Mouse (Mus musculus): ENCODE measurements around the gene Tomm70a.

Gene Tomm70a

DNA sequence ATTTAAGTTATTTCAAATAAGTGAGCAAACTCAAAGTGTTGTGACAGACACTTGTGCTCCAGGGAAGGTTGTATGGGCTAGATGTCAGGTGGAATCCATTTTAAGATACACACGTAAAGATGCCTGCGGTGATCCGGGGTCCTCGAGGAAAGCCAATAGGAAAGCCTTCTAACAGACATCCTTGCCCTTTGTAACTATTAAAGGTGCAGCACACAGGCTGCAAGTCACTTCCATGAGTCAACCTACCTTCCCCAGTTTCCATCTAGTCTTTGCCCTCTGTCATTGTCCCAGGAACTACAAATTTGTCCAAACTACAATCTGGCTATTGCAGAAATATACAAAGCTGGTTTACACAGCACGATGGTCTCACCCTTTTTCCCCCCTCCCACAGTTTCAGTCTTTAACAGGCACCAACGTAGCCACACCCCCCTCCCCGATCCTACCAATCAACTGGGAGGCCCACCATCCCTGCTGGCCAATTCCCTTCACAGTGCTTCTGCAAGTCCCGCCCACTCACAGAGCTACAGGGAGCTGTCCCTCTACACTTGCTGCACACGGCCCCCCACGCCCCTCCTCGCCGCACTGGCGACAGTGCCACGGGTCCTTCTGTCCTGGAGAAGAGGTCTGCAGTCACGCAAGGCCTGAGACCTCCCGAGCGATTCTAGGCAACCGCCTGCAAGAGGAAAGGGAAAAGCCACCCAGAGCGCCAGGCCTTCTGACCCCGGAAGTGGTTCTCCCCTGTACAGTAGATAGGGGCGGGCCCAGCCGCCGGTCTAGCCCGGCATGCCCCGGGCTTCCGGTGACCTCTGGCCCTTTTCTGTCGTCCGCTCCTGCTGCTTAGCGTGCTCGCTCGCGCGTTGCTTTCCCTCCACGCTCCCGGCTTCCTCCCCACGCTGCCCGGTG, at the start of gene Tomm70a:
TSS of gene Tomm70a (plus strand) at position 791 of the 903 bp plus-strand sequence.
- DNase-seq (ENCODE audit: extremely low spot score, low read depth, low spot score): peak; percentile 95

- DNase-seq (ENCODE audit: extremely low spot score, low read depth, low spot score): no peak
Measured at GRCm38 (mm10) chr16:57075986-57076385, 45.5 kb upstream of the Tomm70a start.

DNA sequence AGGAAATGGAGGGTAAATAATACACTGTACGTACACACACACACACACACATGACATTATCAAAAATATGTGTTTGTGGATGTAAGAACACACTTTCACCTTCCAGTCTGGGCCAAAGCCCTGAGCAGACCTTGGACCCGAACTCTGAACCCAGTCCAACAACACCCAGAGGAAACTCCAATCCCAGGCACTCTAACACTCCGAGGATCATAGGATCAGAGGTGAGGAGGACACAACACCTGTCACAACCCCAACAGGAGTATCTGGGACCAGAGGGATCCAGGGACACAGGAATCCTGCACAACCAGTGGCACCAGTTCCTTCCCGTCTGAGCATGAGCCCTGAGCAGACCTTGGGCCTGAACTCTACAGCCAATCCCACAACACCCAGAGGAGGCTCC, 41.9 kb upstream of the Tomm70a start:
- no peak for DNase-seq (ENCODE audit: extremely low spot score, low read depth, low spot score)

- peak; percentile 12 for DNase-seq (ENCODE audit: extremely low spot score, low read depth, low spot score)
Measured at GRCm38 (mm10) chr16:57092460-57092859, 29.0 kb upstream of the Tomm70a start.

- no peak for DNase-seq (ENCODE audit: extremely low spot score, low read depth, low spot score)
Measured at GRCm38 (mm10) chr16:57092911-57093605, 28.4 kb upstream of the Tomm70a start.

DNA sequence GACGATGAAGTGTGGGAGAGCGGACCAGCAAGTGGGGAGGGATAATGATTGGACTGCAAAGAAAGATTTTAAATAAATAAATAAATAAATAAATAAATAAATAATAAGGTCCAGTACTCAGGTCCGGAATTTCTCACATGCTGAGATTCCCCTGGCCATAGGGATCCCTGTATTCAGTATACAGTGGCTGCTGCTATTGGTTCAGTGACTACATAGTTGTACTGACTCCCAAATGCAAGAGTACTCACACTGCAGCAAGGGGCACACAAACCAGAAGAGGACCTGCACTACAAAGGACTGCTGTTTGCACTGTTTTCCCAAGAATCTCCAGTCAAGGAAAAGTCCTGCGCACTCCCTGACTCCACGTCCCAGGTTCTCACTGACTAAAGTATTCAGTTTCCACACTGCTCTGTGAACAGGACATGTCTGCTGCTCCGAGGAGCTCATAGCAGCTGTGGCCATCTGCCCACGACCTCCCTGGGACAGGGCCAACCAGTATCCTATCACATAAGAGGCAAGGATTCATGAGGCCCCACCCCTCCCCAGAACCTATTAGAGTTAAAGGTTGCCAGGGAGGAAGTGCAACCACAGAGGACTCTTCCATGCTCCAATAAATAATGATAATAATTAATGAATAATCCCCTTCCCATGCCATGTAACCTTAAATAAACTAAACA, 22.9 kb upstream of the Tomm70a start:
- DNase-seq (ENCODE audit: extremely low spot score, low read depth, low spot score): no peak

DNA sequence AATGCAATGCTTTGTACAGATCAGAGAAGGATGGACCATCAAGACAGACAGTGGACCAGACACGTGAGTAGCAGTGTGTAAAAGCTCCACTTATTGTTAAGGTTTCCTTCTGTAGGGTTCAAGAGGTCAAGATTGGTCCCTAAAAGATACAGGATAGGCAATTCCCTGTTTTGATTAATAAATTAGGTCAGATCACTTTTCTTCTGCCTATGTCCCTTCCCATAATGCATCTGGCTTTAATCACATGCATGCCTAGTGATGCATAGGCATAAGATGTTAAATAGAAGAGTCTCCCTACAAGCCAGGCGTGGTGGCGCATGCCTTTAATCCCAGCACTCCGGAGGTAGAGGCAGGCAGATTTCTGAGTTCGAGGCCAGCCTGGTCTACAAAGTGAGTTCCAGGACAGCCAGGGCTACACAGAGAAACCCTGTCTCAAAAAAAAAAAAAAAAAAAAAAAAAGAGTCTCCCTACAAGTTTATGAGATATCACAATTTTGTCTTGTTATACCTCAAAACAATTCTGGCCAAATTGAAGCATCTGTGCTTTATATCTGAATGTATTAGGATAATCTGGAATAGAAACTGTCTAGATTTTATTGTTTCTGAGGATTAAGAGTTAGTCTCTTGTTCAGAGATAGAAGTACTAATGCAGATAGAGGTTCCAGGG, 21.8 kb upstream of the Tomm70a start:
- no peak for DNase-seq (ENCODE audit: extremely low spot score, low read depth, low spot score)

- no peak for DNase-seq (ENCODE audit: extremely low spot score, low read depth, low spot score)
Measured at GRCm38 (mm10) chr16:57101174-57101573, 20.3 kb upstream of the Tomm70a start.

DNA sequence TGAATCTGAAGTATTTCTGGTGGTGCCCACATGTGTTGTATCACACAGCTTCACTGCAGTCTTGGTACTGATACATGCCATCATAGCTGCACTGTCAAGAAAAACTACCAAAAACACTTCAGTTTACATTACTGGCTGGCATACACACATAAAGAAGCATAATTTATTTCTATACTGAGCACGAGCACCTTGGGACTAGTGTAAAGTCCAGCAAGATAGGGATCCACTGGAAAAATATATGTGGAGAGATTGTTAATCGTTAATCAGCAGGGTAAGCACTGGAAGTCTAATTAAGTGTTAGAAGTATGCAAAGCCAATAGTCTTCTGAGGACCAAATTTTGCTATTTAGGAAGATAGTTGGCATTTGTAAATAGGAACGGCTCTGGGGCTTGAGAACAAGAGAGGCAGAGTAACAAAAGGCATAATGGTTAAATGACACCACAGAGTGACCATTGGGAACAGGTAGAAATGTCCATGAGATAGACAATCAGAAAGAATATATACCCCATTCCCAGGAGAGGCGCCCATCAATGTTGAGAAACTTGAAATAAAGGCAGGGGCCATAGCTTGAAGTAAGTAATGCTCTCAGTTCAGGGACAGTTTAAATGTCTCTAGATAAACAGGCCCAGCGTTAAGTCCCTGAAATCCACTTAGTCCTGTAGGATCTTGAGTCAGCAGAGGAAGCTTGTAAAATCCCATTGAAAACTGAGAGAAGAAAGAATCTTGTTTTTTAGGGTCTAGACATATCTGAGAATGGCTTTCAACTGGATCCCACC, 15.1 kb upstream of the Tomm70a start:
- no peak for DNase-seq (ENCODE audit: extremely low spot score, low read depth, low spot score)

DNA sequence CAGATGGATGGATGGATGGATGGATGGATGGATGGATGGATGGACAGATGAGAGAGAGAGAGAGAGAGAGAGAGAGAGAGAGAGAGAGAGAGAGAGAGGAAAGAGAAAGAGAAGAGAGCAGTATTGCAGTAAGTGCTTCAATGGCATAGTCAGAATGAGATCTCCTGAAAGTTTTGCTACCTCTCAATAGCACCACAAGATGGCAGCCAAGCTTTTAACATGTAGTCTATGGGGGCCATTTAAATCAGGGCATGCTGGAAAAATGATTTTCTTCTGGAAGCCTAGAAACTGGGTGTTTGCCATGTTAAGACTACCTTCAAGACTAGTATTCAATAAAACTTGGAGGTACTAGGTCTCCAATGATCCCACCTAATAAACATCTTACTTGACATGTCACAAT, 5.4 kb upstream of the Tomm70a start:
- DNase-seq (ENCODE audit: extremely low spot score, low read depth, low spot score): no peak

DNA sequence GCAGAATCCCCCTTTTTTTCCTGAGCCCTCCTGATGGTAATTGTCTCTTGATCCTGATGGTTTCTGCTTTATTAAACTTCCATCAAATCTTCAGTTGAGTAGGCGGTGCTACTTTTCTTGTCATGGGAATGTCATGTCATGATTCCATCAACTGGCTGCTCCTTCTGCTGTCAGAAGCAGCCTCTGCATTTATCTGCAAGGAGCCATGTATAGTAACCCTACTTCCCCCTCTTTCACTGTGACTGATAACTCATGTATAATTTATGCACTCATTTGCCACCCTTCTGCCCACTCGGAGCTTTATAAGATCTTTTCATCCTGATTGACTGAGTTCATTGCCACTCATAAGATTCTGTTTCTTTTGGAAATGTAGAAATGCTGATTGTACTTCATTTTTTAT, 3.9 kb upstream of the Tomm70a start:
- DNase-seq (ENCODE audit: extremely low spot score, low read depth, low spot score): no peak

GRCm38 (mm10) chr16:57121816-57122415, 413 bp downstream of the Tomm70a start:
- no peak for DNase-seq (ENCODE audit: extremely low spot score, low read depth, low spot score)

- DNase-seq (ENCODE audit: extremely low spot score, low read depth, low spot score): no peak
Measured at GRCm38 (mm10) chr16:57122682-57123445, 1.4 kb downstream of the Tomm70a start.

DNA sequence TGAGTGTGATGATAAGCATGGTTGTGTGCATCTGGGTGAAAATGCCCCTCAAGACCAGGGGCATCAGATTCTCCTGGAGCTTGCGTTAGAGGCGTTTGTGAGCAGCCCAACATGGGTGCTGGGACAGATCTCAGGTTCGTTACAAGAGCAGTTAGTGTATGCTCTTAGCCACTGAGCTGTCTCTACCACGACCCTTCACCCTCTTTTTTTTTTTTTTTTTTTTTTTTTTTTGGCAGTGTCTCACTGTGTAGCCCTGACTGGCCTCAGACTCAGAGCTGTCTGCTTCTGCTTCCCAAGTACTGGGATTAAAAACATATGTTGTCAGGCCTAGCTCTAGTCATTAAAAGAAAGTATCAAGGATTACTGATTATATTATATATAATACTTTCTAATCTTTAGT, 4.8 kb downstream of the Tomm70a start:
- no peak for DNase-seq (ENCODE audit: extremely low spot score, low read depth, low spot score)

DNA sequence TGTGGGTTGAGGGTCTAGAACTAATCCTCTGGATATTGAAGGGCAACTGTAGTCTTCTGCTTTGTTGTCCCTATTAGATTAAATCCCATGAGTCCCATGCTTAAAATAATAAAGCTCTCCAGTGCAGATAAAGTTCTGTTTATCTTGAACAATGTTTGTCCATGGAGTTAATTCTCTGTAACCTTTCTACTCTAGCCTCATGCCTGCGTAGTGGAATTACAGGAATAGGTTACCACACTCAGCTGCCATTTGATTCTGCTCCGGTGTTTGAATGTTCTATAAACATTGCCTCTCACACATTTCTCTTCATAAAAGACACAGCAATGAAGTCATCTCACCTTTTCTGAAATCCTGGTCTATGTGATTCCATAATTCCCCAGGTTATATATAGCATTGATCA, 6.3 kb downstream of the Tomm70a start:
- no peak for DNase-seq (ENCODE audit: extremely low spot score, low read depth, low spot score)

- no peak for DNase-seq (ENCODE audit: extremely low spot score, low read depth, low spot score)
Measured at GRCm38 (mm10) chr16:57130752-57131400, 9.4 kb downstream of the Tomm70a start.

DNA sequence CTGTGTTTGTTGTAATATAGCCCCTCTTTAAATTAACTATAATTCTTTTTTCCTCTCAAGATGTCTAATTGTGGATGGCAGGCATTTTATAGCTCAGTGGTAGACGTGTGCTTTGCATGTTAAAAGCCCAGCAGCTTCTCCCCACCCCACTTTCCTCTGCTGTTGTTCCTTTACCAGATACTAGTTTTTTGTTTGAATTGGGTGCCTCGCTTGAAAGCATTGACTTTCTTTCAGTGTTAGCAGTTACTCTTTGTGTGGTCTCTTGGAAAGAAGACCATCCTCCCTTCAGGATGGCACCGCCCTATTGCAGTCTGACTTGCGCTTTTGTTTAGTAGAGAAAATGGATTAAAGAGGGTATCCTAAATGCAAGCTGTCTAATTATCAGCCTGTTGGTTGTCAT, 10.0 kb downstream of the Tomm70a start:
- no peak for DNase-seq (ENCODE audit: extremely low spot score, low read depth, low spot score)

DNA sequence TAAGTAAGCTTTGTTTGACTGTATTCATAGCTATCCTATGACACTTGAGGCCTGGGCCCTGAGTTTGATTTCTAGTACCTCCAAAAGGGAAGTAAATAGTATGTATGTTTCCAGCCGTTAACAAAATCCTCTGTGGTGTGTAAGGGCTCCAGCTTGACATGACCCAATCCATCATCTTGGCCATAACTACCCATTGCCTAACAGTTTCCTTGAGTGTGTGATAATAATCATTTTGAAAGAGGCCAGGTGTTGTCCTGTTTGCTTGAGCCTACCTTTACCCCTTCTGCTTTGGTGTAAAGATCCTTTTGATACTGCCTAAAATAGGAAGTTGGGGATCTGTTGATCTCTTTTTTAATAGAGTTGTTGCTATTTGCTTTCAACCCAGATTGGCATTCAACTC, 10.8 kb downstream of the Tomm70a start:
- no peak for DNase-seq (ENCODE audit: extremely low spot score, low read depth, low spot score)

DNA sequence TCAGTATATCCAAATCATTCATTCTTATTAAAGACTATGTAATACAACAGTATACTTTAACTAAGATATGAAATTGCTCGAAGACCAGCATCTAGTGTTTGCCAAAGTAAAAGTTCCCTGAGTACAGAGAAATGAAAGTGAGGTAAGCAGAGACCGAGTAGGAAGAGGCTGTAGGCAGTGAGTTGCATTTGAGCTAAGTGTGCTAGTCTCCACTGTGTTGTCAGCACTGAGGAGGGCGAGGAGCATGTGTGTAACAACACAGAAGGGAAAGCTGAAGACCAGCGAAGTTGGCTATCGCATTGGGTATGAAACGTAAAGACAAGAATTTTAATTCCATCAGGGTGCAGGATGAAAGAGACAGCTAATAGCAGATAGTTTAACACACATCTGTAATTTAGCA, 12.1 kb downstream of the Tomm70a start:
- DNase-seq (ENCODE audit: extremely low spot score, low read depth, low spot score): no peak

Data from hindlimb bud, embryonic 11.5 days (tissue).